In genomic region chr16:39056061-39056460, GRCm38 (mm10) we compare ENCODE assay signal across 7 mouse cellular contexts.
DNase-seq lines count a peak whose midpoint lies in the region; ATAC-seq lines count a peak whose summit lies in the region.

No protein-coding gene starts in this region.

- no peaks in the 10 kb centered on the region for H3K27me3 ChIP-seq in neural tube, embryonic 12.5 days (replicated peaks)

- WGBS in neural tube, embryonic 12.5 days = 25% methylated on average over 6 of the region's 6 CpGs

- H3K9me3 ChIP-seq in neural tube, embryonic 12.5 days = no peaks in the 10 kb centered on the region

- no peak overlapping the region for H3K4me2 ChIP-seq in neural tube, embryonic 12.5 days (replicated peaks)

- 0 out of 2 replicates have a peak, but pooled peaks have one; percentile 53 for ATAC-seq in neural tube, embryonic 12.5 days (ENCODE audit: low FRiP score, low read depth)
- no peak for ATAC-seq in monocyte, adult 5-6 weeks (replicated peaks; ENCODE audit: insufficient number of reproducible peaks, low FRiP score, low TSS enrichment, poor library complexity, severe bottlenecking)

- H3K9ac ChIP-seq in neural tube, embryonic 12.5 days = no peak overlapping the region

- peak; percentile 19 for DNase-seq in thymus, postnatal 0 days (ENCODE audit: low spot score)
- no peak for DNase-seq in thymus, adult 18-20 months
- DNase-seq in cerebellum, adult 18-20 months = peak; percentile 25 to 28
- DNase-seq in frontal cortex, postnatal 36 days (ENCODE audit: low spot score in 2 of 2) = peak; percentile 51 to 65
- DNase-seq in layer of hippocampus, postnatal 10 days (ENCODE audit: low spot score in 2 of 2) = peak; percentile 50 to 62

- no peaks in the 10 kb centered on the region; the same call in 1 of the 2 replicates for H3K4me1 ChIP-seq in neural tube, embryonic 12.5 days

- no peaks in the 10 kb centered on the region for H3K36me3 ChIP-seq in neural tube, embryonic 12.5 days

- no peak overlapping the region for H3K4me3 ChIP-seq in neural tube, embryonic 12.5 days

- H3K27ac ChIP-seq in neural tube, embryonic 12.5 days = no peak overlapping the region

Comparison
In these comparisons a context has a peak if more than half of its experiments do, and no peak if none do; other contexts are left out.
1. DNase-seq: peak in thymus, postnatal 0 days (single experiment), cerebellum, adult 18-20 months (2 of 2), frontal cortex, postnatal 36 days (2 of 2) and layer of hippocampus, postnatal 10 days (2 of 2); none in thymus, adult 18-20 months (0 of 2).